Mouse (Mus musculus): ENCODE results near the gene Zdhhc7.

Gene Zdhhc7

DNA sequence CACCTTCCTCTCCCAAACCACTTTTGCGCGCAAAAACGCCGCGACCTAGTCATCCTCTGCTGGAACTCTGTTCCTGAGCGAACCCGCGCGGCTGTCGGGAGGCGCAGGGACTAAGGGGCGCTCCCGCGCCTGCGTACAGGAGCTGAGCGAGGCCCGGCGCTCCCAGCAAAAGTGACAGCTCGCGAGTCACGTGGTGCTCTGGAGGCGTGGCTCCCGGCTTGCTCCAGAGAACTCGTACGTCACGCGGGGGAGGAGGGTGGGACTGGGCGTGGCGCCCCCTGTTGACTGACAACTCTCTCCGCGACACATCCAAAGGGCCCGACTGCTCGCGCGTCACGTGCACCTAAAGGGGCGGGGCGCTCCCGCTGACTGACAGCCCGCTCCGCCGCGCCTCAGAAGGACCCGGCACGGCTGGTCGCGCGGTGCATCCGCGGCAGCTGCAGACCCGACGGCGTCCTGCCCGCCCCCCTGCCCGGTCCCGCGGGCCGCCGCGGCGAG lies 12.5 kb upstream of the Zdhhc7 start, which contains the start of gene 6430548M08Rik:
Gene 6430548M08Rik, plus strand, starts transcription at position 395 of the 498 bp plus-strand sequence.
- DNase-seq = peak; percentile 100

- no peak for DNase-seq
These were observed 12.0 kb upstream of the Zdhhc7 start for GRCm38 (mm10) chr8:120113306-120113705.

GRCm38 (mm10) chr8:120112535-120112934 lies 11.3 kb upstream of the Zdhhc7 start:
- DNase-seq = no peak

GRCm38 (mm10) chr8:120111382-120111781 lies 10.1 kb upstream of the Zdhhc7 start:
- no peak for DNase-seq

GRCm38 (mm10) chr8:120110966-120111365 lies 9.7 kb upstream of the Zdhhc7 start:
- no peak for DNase-seq

DNA sequence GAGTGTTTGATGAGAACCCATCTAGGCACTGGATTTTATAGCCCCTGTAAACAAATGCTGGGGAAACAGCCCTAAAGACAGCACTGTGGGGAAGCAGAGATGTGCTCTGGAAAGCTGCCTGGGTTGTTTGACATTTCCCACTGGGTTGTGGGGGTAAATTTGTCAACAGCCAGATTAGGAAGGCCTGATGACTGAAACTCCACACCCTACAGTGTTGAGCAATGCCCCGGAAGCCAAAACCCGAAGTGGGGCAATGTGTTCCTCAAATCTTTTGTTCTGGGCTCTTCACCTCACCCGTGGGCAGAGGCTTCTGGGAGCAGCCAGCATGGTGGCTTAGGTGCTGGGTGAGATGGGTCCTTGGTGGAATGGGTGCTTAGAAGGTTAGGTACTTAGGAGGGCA lies 7.9 kb upstream of the Zdhhc7 start:
- no peak for DNase-seq

- no peak for DNase-seq
These were observed 3.5 kb upstream of the Zdhhc7 start for GRCm38 (mm10) chr8:120104721-120105272.

GRCm38 (mm10) chr8:120103916-120104315 lies 2.6 kb upstream of the Zdhhc7 start:
- DNase-seq = no peak

DNA sequence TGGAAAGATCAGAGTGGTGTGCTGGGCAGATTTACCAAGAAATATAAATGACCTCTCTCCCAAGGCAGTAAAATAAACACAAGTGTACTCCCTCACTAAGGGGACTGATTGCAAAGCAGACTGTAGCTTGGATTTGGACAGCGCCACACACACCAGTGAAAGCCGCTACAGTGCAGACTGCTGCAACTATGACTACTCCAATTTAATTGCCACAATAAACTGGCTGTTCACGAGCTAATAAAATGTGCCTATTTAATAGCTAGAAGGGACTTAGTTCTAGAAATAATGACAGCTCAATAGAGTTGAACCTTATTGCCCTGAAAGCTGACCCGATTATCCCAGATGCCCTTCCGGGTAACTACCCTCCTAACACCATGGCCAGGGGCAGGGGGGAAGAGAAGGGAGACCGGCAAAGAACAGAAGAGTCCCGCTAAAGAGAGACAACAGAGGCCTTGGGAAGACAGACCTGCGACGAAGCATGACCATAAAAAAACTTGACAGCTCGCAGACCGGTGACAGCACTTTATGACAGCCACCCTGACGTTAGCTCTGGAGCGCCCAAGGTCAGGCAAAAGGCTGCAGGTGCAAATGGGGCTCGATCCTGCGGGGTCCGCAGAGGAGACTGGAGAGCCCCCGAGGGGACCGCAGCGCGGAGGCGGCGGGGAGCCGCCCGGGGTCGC lies 754 bp downstream of the Zdhhc7 start:
- no peak for DNase-seq

DNA sequence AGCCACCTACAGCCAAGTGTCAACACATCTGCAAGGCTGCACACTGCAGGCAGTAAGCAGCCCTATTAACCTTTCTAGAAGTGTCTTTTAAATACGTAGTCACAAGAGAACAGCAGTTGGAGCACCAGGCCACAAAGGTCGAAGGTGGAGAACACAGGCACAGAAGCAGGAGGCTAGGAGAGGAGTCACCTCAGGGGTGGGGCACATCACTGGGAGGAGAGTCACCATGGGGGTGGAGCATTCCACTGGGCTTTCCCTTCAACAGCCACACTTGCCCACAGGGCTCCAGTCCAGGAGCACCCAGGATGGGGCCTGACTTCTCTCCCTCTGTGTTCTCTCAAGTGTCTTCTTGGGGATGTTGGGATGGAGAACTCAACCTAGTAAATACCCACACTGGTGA lies 4.8 kb downstream of the Zdhhc7 start:
- DNase-seq = no peak

- DNase-seq = no peak
These were observed 6.5 kb downstream of the Zdhhc7 start for GRCm38 (mm10) chr8:120094801-120095200.

DNA sequence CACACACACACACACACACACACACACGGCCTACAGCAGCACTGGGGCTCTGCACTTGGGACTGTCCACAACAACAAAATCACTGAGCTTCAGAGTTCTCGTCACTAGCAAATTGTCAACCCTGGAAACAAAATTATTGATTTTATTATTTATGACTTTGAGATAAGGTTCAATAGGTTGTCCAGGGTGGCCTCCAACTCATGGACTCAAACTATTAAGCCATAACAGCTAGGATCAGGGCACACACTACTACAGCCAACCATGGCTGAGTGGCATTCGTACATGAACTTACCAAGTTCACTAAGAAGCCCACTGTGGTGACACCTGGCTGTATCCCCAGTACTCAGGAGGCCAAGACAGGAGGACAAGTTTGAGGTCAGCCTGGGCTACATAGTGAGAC lies 8.2 kb downstream of the Zdhhc7 start:
- DNase-seq = no peak

GRCm38 (mm10) chr8:120091032-120091431 lies 10.2 kb downstream of the Zdhhc7 start:
- DNase-seq = no peak

GRCm38 (mm10) chr8:120089511-120089910 lies 11.8 kb downstream of the Zdhhc7 start:
- no peak for DNase-seq

DNA sequence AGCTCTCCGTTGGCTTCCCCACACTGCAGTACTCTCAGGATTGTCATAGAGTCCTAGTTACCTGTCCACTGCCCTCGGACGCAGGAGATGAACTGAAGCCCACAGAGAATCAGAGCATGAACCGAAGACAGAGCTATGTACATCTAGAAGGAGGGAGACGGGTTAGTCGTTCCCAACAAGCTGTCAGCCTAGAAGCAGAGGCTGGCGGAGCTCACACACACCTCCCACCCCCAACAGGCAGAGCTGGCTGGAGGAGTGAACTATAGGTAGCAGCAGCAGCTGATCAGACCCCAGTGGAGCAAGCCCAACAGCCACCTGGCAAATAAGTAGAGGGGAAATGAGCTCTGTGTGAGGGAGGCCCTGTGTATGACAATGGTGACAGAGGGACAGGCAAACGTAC lies 16.5 kb downstream of the Zdhhc7 start:
- DNase-seq = peak; percentile 47

DNA sequence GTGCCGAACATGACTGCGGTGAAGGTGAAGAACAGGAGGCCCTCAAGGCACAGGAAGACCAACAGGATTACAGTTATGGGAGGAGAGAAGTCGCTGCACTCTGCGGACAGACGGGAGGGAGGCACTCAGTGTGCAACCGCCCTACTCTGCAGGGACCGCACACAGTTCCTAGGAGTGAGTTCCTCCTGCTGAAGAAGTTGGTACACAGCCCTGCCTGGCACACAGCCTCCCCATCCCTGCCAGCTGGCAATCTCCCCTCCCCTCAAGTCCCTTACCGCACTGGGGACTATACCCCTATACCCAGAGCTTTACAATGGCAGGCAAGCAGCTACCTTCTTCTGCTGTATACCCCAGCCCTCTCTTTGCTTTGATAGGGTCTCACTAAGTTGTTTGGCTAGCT lies 18.0 kb downstream of the Zdhhc7 start:
- DNase-seq = no peak

DNA sequence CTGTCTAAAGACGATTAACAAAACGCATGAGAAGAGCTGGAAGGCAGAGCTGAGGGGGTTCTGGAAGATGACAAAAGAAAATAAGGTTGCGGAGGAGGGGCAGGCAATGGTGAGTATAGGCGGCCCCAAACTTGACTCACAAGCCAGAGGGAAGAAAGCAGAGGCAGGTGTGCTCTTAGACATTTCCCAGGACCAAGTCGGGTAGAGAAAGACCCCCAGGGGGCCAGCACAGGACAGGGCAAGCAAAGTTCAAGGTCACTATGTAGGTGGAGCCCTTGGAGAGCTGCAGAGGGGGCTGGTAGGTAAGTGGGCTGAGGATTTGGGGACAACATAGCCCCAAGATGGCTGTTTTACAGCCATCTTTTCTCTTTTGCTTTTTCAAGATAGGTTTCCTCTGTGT lies 21.9 kb downstream of the Zdhhc7 start:
- no peak for DNase-seq

GRCm38 (mm10) chr8:120078080-120078479 lies 23.2 kb downstream of the Zdhhc7 start:
- DNase-seq = peak; percentile 77

- DNase-seq = no peak
These were observed 25.9 kb downstream of the Zdhhc7 start for GRCm38 (mm10) chr8:120075347-120075746.

GRCm38 (mm10) chr8:120074516-120074915 lies 26.8 kb downstream of the Zdhhc7 start:
- DNase-seq = no peak

DNA sequence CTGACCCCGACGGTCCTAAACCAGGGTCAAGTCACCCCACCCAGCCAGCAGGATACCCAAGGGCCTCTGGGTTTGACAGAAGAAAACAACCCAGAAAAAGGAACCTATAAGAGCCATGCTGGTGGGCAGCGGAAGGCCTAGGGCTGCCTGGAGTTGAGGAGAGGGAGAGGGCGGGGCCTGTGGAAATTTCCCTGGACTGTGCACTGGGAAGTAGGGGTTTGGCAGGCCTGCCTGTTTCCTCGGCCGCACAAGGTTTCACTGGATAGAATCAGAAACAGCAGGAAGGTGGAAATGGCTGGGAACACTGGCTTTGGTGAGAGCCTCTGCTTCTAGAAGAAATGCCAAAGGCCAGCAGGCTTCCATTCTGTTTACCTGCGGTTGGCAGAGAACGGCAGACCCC lies 28.5 kb downstream of the Zdhhc7 start:
- DNase-seq = no peak

- DNase-seq = no peak
These were observed 29.0 kb downstream of the Zdhhc7 start for GRCm38 (mm10) chr8:120072259-120072658.

DNA sequence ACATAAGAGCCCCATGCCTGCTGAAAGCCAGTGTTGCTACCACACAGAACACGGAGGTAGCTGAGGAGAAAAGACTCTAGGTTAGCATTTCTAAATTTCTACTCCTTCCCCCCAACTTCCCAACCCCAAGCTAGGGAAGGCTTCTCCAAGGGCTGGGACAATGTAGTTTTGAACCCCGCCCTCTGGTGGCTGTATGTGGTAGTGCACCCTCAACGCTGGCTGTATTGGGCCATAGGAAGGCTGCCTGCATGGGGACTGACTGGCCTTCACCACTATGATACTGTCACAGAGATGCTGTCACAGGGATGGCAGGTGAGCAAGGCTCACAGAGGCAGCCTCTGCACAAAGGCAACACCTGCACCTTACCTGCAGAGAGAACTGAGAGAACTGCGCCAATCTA lies 29.6 kb downstream of the Zdhhc7 start:
- peak; percentile 72 for DNase-seq

DNA sequence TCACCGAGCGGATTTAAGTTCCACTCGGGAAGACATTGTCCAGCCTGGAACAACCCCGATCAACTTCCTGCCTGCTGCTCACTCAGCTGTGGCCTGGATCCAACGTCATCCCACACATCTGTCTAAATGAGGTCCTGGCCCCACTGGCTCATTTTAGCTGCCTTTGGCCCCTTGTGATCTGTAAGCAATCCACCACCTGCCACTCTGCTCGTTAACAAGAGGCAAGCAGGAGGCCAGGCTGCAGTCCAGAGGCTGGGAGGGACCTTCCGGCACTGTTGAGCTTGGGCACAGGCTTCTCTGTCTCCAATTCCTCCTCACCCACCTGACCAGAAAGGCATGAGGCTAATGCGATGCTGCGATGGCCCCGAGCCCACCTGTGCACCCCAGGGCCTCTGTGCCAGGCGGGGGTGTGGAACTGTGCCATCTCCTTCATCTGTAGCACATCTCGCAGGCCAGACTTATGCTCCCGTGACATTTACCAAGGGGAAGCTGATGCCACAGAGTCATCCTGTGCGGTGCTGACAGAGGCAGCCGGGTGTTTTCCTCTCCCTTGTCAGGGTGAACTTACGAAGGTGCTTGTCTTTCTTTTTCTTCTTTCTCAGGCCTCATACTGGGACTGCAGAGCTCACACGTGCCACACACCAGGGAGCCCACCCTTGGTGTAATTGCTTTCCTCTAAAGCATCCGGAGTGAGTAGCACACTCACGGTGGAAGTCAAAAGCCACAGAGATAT lies 33.2 kb downstream of the Zdhhc7 start:
- no peak for DNase-seq

All from right cerebral cortex, adult 18-20 months (tissue).